Mouse (Mus musculus): Measurements from ENCODE around the gene Tfpi. TPM values are rescaled to one million over a fixed set of nuclear protein-coding genes. Genes with fewer than 3 reads are reported as not detected.
A peak's percentile ranks its signal among the peaks of the same experiment; 100 is the strongest.
"Not testable (repeated sequence)": the region's sequence is repeated elsewhere in the genome, so short reads cannot be mapped to it uniquely, and the experiment has no call there.

Gene Tfpi
- total RNA-seq, 2 experiments from 2014 or later, result 56.1 to 70.0 TPM

DNA sequence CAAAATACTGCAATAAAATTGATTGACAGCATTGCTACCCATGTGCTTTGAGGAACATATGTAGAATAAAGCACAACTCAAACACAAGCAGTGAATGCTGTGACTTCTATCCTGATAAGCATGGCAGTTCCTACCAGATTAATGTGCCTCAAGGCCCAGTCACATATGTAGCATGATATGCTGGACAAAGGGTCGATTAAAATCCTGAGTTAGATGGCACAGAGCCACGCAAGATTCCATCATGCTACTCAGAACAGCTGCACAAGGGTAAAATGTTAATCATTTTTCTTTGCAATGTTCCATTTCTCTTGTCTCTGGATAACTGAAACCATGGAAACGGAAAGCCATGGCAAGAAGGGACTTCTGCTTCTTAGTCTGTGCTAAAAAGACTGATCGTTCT, 80.0 kb downstream of the Tfpi start:
- ATAC-seq (replicated peaks; ENCODE audit: poor library complexity), result no peak

DNA sequence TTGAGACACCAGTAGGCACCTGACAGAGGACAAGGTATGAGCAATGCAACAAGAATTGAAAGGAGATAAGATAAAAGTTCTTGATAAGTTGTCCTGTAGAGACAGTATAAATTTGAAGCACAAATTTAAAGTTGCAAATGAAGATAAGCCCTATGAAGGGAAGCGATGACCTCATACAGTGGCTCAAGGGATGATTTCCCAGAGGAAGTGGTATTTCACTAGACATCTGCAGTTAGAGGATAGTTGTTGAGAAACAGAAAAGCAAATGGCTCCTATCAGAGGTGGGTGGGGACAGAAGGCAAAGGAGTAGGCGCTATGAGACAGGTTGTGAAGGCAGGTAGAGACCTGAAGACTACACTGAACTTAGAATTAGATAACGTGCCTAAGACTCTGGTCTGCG, 83.3 kb downstream of the Tfpi start:
- peak; percentile 89 for ATAC-seq (replicated peaks; ENCODE audit: poor library complexity)

DNA sequence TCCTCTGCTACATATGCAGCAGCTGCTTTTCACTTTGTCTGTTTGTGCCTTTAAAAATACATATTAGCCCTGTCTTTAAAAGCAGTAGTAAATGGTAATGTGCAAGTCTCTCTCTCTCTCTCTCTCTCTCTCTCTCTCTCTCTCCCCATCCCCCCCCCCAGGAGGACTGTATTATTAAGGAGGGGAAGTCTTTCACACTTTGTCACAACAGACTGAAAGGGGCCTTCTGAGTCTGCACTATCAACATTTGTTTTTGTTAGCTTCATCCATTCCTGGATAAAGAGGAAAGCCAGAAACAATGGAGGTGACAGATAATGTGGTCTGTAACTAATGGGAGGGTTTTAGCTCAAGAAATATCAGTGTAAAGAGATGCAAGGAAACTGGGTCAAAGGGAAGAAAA, 87.5 kb downstream of the Tfpi start:
- no peak for ATAC-seq (replicated peaks; ENCODE audit: poor library complexity)

DNA sequence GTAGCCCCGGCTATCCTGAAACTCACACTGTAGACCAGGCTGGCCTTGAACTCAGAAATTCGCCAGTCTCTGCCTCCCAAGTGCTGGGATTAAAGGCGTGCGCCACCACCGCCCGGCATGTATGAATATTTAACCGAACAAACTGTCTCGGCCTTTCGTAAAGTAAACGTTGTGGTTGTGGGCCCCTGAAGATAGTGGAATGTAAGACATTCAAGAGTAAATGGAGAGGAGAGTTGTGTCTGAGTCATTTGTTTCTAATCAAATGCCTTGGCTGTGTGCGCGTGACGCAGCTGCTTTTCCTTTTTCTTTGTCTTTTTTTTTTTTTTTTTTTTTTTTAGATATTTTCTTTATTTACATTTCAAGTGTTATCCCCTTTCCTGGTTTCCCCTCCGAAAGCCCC, 88.0 kb downstream of the Tfpi start:
- ATAC-seq (replicated peaks; ENCODE audit: poor library complexity), result not testable (repeated sequence)

DNA sequence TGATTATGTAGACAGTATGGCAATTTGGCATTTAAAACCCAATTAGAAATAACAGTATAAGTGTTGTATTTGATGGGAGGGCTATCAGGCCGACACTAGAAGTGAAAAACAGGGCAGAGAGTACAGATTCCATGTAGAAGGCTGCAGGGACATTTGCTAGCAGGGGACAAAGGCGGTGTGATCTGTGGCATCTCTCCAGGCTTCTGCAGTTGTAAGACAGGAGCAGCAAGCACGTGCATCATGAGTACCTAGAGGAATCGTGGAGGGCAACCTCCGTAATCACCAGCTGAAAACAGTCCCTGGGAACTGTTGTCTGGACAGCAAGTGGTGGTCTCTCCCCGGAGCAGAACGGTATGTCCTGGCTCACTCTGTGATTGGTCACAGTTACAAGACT, 88.6 kb downstream of the Tfpi start:
- ATAC-seq (replicated peaks; ENCODE audit: poor library complexity), result peak; percentile 20; the same call in 1 of the 2 replicates

DNA sequence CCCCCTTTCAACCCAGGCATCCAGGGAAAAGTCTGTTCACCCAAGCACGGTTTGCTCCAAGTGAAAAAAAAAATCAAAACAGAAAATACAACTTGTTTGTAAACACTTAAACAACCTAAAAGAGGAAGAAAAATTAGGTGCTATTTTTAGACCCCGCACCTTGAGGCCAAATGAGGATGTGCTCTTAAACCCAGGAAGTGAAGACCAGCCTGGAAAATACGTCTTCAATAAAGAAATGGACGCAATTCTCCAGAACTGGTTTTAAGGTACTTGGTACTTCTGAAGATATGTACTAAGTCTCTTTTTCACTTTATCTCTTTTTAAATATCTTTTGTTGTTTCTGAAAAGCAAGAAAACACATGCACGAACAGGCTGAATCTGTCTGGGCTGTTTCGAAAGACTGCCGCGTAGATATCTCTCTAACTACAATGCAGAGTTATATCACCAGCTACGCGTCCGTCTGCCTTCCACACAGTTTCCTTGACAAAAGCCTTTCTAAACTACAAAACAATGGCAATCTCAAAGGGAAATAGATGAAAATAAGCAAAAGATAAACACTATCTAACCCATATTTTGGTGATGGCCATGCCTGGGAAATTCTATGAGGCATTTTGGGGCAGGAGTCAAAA, 89.1 kb downstream of the Tfpi start:
- peak; percentile 49; the same call in 1 of the 2 replicates for ATAC-seq (replicated peaks; ENCODE audit: poor library complexity)

DNA sequence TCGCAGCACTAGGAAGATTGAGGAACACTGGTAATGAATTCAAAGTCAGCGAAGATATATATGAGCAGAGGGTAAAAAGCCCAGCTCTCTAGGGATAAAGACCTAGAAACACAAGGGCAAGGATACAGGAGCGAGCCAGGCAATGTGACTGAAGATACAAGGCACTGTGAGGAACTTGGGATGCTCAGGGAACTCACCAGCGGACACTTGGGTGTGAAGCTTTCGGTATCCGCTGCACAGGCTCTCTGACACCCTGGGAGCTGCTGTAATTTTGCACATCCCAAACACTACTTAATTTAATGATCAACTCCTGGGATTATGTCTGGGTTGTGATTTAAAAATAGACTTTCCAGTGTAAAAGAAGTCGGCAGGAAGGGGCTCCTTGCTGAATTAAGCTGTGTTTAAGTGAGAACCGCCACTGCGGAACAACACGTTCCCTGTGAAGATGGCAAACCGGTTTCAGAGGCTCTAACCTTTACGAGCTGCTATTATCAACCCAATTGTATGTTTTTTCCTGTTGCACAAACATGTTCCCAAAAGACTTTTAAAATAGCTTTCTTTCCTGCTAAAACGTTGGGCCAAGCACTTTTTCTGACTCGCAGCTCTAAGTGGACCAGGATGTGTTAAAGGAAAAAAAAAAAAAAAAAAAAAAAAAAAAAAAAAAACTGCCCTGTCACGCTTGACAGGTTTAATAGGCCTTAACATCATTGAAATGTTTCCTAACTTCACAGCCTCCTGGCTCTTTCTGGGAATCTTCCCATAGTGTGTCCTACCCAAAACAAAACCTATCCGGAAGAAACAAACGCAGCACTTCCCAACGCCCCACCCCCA, 89.8 kb downstream of the Tfpi start:
- ATAC-seq (replicated peaks; ENCODE audit: poor library complexity), result no peak

DNA sequence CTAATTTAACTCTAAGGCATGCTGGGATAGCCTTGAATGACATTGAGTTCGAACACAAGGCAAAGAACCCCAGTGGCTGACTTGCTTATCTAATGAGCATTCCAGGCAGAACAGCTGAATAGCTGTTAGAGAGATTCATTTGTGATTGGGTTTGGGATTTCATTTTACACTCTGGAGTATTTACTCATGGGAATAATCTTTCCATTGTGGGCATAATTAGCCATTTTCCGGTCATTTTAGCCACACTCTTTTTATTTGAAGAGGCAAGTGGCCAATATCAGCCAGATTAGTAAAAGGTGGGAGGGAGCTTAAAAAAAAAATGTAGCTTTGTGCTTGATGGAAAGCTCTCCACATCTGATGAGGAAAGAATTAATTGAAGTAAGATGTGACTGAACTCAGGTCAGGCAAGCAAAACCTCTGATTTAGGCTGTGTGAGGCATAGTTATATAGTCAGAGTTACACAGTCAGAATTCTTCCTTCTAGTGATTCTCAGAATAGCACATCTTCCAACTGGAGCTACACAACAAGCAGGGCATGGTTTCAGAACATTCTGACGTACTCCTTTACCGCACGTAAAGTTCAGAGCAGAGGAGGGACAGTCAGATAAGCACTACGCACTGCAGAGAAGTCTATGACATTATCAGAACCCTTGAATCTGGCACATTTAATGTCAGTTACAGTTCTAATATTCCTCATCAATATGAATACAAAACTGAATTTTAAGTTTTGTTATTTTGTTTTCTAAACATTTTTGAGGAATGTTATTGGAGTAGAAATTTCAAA, 91.5 kb downstream of the Tfpi start:
- peak; percentile 23; the same call in 1 of the 2 replicates for ATAC-seq (replicated peaks; ENCODE audit: poor library complexity)

DNA sequence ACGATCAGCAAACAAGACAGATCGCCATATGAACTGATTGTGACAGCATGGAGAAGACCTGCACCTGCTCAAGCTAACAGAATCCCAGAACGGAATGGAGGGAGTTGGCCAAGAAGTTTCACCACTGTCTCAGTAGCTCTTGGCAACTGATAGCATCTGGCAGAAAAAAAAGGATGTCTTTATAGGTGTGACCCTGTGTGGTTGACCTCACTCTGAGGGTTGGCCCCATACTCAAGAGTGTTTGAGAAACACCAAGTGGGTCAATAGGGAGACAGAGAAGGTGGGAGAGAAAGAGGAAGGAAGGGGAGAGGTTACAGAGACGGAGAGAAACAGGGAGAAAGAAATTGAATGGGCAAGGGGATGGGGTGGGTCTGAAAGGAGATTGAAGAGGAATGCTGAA, 92.7 kb downstream of the Tfpi start:
- peak; percentile 78 for ATAC-seq (replicated peaks; ENCODE audit: poor library complexity)

Other genes starting within 250 kb of the Tfpi start
- 11.1 and 17.5 TPM in 2 replicates for gene Calcrl, start 51.4 kb downstream of the Tfpi start, total RNA-seq (2015)
- gene Calcrl, start 51.4 kb downstream of the Tfpi start, total RNA-seq (2017), result 41.4 and 51.3 TPM in 2 replicates
- gene Ctnnd1, start 174.0 kb upstream of the Tfpi start, total RNA-seq (2015), result 21.2 and 26.8 TPM in 2 replicates
- gene Ctnnd1, start 174.0 kb upstream of the Tfpi start, total RNA-seq (2017), result 18.4 and 27.5 TPM in 2 replicates
- not detected in 2 replicates for gene Btbd18, start 182.3 kb upstream of the Tfpi start, total RNA-seq (2015)
- not detected in 2 replicates for gene Btbd18, start 182.3 kb upstream of the Tfpi start, total RNA-seq (2017)
- gene Selenoh, start 194.0 kb upstream of the Tfpi start, total RNA-seq (2015), result 251 and 263 TPM in 2 replicates
- 122 and 127 TPM in 2 replicates for gene Selenoh, start 194.0 kb upstream of the Tfpi start, total RNA-seq (2017)
- gene Gm28635, start 201.3 kb upstream of the Tfpi start, total RNA-seq (2015), result not detected in 2 replicates
- gene Gm28635, start 201.3 kb upstream of the Tfpi start, total RNA-seq (2017), result 0.44 TPM in 1 of 2 replicates, not detected in the other
- 30.8 and 40.2 TPM in 2 replicates for gene Med19, start 201.6 kb upstream of the Tfpi start, total RNA-seq (2015)
- 21.4 and 26.4 TPM in 2 replicates for gene Med19, start 201.6 kb upstream of the Tfpi start, total RNA-seq (2017)
- 75.6 and 78.6 TPM in 2 replicates for gene Tmx2, start 202.4 kb upstream of the Tfpi start, total RNA-seq (2015)
- 48.1 and 51.0 TPM in 2 replicates for gene Tmx2, start 202.4 kb upstream of the Tfpi start, total RNA-seq (2017)
- 44.0 and 46.1 TPM in 2 replicates for gene Zdhhc5, start 238.4 kb upstream of the Tfpi start, total RNA-seq (2015)
- gene Zdhhc5, start 238.4 kb upstream of the Tfpi start, total RNA-seq (2017), result 29.1 and 30.6 TPM in 2 replicates

All from megakaryocyte progenitor cell, adult 5-6 weeks (primary cell).